Mouse (Mus musculus) heart, embryonic 11.5 days (tissue): ENCODE data around the gene Slc9a6. TPM values are rescaled to one million over a fixed set of nuclear protein-coding genes. Genes with fewer than 3 reads are reported as not detected.

Experiments used
- ATAC-seq: fragments of 200-750 bp; cut with Nextera tagmentation; replicated peaks from 2 replicates; pipeline ENCODE4 v1.8.0; 2017; ENCODE audit warnings: moderate library complexity; ENCODE audit not compliant: insufficient number of reproducible peaks, low FRiP score, low TSS enrichment
- H3K27ac ChIP-seq: fragments of 300-500 bp; sonication (generic); 2 replicates; pipeline ENCODE4 v1.5.1; 2014; ENCODE audit warnings: mild to moderate bottlenecking, low read depth, low read length
- H3K27me3 ChIP-seq: fragments of 300-500 bp; sonication (generic); 2 replicates; pipeline ENCODE4 v1.6.1; 2014; ENCODE audit warnings: mild to moderate bottlenecking, low read length, mixed read lengths; ENCODE audit not compliant: control insufficient read depth, insufficient read depth
- H3K36me3 ChIP-seq: fragments of 300-500 bp; sonication (generic); 2 replicates; pipeline ENCODE4 v1.6.1; 2014; ENCODE audit warnings: mild to moderate bottlenecking, low read length, moderate library complexity, mixed read lengths; ENCODE audit not compliant: control insufficient read depth, insufficient read depth
- H3K4me1 ChIP-seq: fragments of 300-500 bp; sonication (generic); 2 replicates; pipeline ENCODE4 v1.6.1; 2014; ENCODE audit warnings: low read length; ENCODE audit not compliant: control insufficient read depth, insufficient read depth
- H3K4me2 ChIP-seq: fragments of 300-500 bp; sonication (generic); 2 replicates; pipeline ENCODE4 v1.6.1; 2014; ENCODE audit warnings: mild to moderate bottlenecking, moderate library complexity
- H3K4me3 ChIP-seq: fragments of 300-500 bp; sonication (generic); 2 replicates; pipeline ENCODE4 v1.5.1; 2014; ENCODE audit warnings: low read depth, low read length
- H3K9ac ChIP-seq: fragments of 300-500 bp; sonication (generic); 2 replicates; pipeline ENCODE4 v1.6.1; 2014; ENCODE audit warnings: mild to moderate bottlenecking, low read depth, low read length, moderate library complexity
- H3K9me3 ChIP-seq: fragments of 300-500 bp; sonication (generic); replicated peaks from 2 replicates; pipeline ENCODE4 v1.6.1; 2016; ENCODE audit warnings: low read length; ENCODE audit not compliant: control insufficient read depth
- WGBS: fragments of 180-500 bp; shearing (Covaris S2); extraction: QIAGEN DNeasy Blood & Tissue Kit; methylation state at CpG from one replicate; pipeline ENCODE4 v1.1.7; 2014; ENCODE audit not compliant: insufficient replicate concordance; 5-methylcytosine and 5-hydroxymethylcytosine counted together
- polyA plus RNA-seq: library from polyadenylated mRNA; unstranded; fragments of >200 nt; fragmentation: Nextera tagmentation; extraction: Ambion mirVana; gene quantifications from 2 replicates; pipeline ENCODE4 v1.2.1, GENCODE M21; 2014

Slc9a6 gene
- polyA plus RNA-seq, 1 experiment from 2014 or later: 4.7 TPM

DNA sequence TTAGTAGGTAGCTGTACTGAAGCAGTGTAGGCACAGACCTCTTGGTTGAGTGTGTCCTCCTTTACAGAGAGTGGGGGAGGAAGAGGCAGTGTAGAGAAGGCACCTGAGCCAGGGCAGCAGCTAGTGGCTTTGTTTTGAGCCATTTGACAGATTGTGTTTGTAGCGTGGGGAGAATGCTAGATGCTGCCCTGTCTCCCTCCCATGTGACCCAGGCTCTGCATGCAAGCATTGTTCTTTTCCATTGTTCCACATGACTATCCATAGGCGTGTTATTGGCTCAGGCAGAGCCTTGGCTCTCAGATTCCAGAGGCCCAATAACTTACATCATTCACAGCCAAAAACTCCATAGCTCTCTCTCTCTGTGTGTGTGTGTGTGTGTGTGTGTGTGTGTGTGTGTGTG is 49.7 kb downstream of the Slc9a6 start:
- ATAC-seq: no peak
- H3K4me2 ChIP-seq: no peak overlapping the region
- 63% methylated on average over 2 of the region's 2 CpGs for WGBS

DNA sequence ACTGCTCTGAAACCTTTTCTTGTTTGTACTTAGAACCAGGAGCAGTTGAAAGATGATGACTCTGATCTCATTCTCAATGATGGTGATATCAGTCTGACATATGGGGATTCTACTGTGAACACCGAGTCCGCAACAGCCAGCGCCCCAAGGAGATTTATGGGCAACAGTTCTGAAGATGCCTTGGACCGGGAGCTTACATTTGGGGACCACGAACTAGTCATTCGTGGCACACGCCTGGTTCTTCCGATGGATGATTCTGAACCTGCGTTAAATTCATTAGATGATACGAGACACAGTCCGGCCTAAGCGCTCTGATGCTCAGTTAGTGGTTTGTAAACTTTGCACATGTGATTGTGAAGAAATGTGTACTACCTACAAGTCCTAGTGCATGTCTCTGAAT is 51.6 kb downstream of the Slc9a6 start:
- no peak for ATAC-seq
- Histone ChIP-seq H3K27me3 (no peaks in the 10 kb centered on the region), H3K36me3 (no peaks in the 10 kb centered on the region), H3K27ac (no peak overlapping the region), H3K4me2 (no peak overlapping the region), H3K9ac (no peak overlapping the region), H3K4me3 (no peak overlapping the region), H3K9me3 (no peaks in the 10 kb centered on the region), H3K4me1 (no peaks in the 10 kb centered on the region; the same call in 1 of the 2 replicates)
- 89% methylated on average over 12 of the region's 12 CpGs for WGBS

More for the DNA sequence above, 49.7 kb downstream of the Slc9a6 start:
- Histone ChIP-seq H3K4me3 (no peak overlapping the region), H3K27me3 (no peaks in the 10 kb centered on the region), H3K36me3 (no peaks in the 10 kb centered on the region), H3K9ac (no peak overlapping the region), H3K4me1 (no peaks in the 10 kb centered on the region), H3K9me3 (no peaks in the 10 kb centered on the region), H3K27ac (no peak overlapping the region)

DNA sequence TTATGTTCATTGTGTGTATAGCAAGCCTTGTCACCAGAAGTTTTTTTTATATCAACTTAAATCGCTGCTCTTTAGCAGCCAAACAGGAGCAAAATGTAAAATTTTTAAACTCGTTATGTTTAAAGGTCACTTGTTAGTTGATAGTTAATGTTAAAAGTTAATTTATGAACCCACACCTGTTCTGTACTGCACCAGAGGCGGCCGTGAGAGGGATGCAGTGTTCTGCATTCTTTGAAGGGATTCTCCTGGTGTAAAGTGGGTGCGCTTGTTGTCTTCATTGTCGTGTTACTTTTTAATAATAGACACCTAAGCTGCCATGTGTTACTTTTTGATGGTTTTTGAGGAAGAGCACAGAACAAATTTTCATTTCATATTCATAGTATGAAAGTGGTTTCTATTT is 52.8 kb downstream of the Slc9a6 start:
- Histone ChIP-seq H3K36me3 (no peaks in the 10 kb centered on the region), H3K4me1 (peaks cover 4% of the 10 kb centered on the region; the same call in 1 of the 2 replicates), H3K4me2 (no peak overlapping the region), H3K4me3 (no peak overlapping the region), H3K9me3 (no peaks in the 10 kb centered on the region), H3K27me3 (no peaks in the 10 kb centered on the region), H3K27ac (no peak overlapping the region), H3K9ac (no peak overlapping the region)
- 85% methylated on average over 6 of the region's 6 CpGs for WGBS
- no peak for ATAC-seq

DNA sequence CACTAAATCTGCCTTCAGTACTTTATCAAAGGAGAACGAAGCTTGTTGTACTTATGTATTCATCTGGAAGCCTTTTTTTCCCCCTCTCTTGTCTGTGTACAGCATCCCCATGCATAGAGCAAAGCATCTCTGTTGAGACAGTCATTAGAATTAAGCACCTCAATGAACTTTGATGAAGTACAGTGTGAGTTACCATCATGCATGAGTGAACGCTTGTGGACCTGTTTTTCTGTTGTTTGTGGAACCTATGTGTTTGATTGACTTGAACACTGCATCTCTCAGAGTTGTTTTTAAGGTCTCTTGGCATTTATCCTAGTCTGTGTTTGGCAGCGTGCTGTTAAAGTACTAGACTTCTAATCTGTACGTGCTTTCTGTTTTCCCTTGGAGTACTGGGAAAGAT is 53.8 kb downstream of the Slc9a6 start:
- 78% methylated on average over 4 of the region's 4 CpGs for WGBS
- Histone ChIP-seq H3K4me3 (no peak overlapping the region), H3K9me3 (no peaks in the 10 kb centered on the region), H3K36me3 (no peaks in the 10 kb centered on the region), H3K4me2 (no peak overlapping the region), H3K4me1 (peaks cover 4% of the 10 kb centered on the region; the same call in 1 of the 2 replicates), H3K27ac (no peak overlapping the region), H3K9ac (no peak overlapping the region), H3K27me3 (no peaks in the 10 kb centered on the region)
- ATAC-seq: no peak

DNA sequence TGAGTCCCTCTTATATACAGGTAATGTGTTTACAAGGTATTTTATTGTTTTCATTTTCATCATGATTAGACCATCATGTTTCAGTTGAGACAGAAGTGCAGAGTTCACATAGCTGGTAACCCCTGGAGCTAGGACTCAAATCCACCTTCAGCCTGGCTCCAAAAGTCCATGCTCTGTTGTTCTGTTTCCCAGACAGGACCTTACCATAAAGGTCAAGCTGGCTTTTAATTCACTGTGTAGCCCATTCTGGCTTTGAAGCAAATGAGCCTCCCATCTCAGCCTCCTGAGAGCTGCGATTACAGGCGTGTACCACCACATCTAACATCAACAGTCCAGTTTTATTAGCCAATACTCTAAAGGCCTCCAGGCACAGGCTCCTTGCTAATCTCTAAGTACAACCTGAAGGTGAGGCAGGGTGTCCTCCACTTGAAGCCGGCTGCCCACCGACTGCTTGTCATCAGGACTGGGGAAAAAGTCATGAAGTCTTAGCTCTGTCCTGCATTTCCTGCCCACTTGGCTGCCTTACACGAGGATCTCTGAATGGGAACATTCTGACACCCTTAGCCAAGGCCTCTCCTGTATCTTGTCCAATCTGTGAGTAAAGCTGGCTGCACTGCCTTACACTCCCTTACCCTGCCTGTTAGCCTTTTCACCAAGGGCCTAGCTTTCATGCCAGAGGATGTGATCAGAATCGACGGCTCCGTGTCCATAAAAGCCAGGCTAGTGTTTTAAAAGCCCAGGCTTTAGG is 55.8 kb downstream of the Slc9a6 start:
- no peak for ATAC-seq
- peak overlapping the region; percentile 18 for H3K27ac ChIP-seq
- H3K36me3 ChIP-seq: no peaks in the 10 kb centered on the region
- 62% methylated on average over 8 of the region's 8 CpGs for WGBS
- no peak overlapping the region for H3K4me2 ChIP-seq
- H3K4me3 ChIP-seq: no peak overlapping the region
- H3K9me3 ChIP-seq: no peaks in the 10 kb centered on the region
- H3K4me1 ChIP-seq: peaks cover 4% of the 10 kb centered on the region; the same call in 1 of the 2 replicates
- no peak overlapping the region for H3K9ac ChIP-seq
- H3K27me3 ChIP-seq: no peaks in the 10 kb centered on the region

DNA sequence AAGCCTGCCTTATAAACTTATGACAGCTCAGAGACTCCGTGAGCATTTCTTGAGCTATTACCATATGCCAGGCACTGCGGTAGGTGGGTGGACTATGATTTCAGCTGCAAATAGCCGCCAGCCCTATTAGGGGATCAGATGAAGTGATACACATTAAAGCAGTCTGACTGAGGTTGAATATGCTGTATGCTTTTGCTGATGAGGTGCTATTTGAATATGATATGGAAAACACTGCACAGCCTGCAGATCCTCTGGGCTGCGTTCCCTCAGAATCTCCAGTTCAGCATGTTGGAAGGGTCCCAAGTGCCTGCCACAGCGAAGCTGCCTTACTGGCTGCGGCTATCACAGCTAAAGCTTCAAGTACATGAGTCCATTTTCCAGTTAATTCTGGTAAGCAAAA is 57.7 kb downstream of the Slc9a6 start:
- Histone ChIP-seq H3K27ac (no peak overlapping the region), H3K27me3 (no peaks in the 10 kb centered on the region), H3K9me3 (no peaks in the 10 kb centered on the region), H3K36me3 (no peaks in the 10 kb centered on the region), H3K4me3 (no peak overlapping the region), H3K4me2 (no peak overlapping the region), H3K4me1 (peaks cover 4% of the 10 kb centered on the region; the same call in 1 of the 2 replicates), H3K9ac (no peak overlapping the region)
- ATAC-seq: no peak
- 73% methylated on average over 6 of the region's 6 CpGs for WGBS

DNA sequence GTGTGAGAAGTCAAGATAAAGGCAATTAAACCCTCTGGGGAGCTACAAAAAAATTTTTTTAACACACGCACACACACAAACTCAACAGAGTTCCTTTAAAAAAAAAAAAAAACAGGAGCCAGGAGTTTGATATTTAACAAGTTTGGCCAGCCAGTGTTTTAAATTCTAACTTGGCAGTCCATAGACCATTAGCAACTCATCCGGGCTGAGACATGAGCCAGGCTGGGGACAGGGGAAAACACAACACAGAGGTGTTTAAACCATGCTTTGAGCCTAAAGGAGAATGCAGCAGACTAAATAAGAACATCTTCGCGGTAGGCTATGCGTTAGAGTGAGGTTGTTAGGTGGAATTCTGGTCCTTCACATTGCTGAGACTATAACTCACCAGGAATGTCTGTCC is 58.5 kb downstream of the Slc9a6 start:
- WGBS: 70% methylated on average over 5 of the region's 5 CpGs
- Histone ChIP-seq H3K4me3 (no peak overlapping the region), H3K9ac (no peak overlapping the region), H3K9me3 (no peaks in the 10 kb centered on the region), H3K4me1 (peaks cover 4% of the 10 kb centered on the region; the same call in 1 of the 2 replicates), H3K4me2 (no peak overlapping the region), H3K36me3 (no peaks in the 10 kb centered on the region), H3K27me3 (no peaks in the 10 kb centered on the region), H3K27ac (no peak overlapping the region)
- no peak for ATAC-seq

DNA sequence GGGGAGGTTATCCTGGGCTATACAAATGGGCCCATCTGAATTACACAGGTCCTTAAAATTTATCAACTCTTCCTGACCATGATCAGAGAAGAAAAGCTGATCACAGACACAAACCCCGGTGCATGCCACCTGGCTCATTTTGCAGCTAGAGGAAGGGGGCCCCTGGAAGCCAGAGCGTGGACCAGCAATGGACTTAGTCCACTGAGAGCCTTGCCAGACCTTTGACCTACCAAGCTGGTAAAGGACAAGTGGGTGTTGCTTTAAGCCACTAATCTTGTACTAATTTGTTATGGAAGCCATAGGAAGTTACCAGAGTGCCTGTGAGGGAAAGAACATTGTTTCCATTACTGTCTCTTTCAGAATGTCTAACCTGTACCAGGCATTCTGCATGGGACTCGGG is 58.9 kb downstream of the Slc9a6 start:
- Histone ChIP-seq H3K9ac (no peak overlapping the region), H3K27me3 (no peaks in the 10 kb centered on the region), H3K4me1 (peaks cover 4% of the 10 kb centered on the region; the same call in 1 of the 2 replicates), H3K4me3 (no peak overlapping the region), H3K36me3 (no peaks in the 10 kb centered on the region), H3K27ac (no peak overlapping the region), H3K9me3 (no peaks in the 10 kb centered on the region), H3K4me2 (no peak overlapping the region)
- ATAC-seq: no peak
- 75% methylated on average over 3 of the region's 3 CpGs for WGBS

DNA sequence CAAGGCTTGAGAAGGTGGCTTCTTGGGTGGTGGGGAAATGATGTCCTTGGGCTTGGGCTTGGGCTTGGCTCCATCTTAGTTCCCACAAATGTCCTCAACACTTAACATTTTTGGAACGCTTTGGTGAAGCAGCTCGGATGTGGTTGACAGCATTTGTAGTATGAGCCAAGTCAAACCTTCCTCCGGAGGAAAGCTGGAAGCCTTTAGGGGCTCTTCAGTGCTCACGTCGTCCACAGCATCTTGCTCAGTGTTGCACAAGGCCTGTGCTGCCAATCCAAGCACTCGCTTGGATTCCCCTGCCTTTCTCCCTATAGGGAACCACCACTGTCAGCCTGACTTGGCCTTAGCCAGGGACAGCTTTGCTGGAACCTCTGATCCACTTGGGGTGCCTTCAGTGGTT is 66.0 kb downstream of the Slc9a6 start:
- no peak overlapping the region for H3K27ac ChIP-seq
- 0 out of 2 replicates have a peak, but pooled peaks cover 3% of the 10 kb centered on the region for H3K4me1 ChIP-seq

More for the DNA sequence above, 66.0 kb downstream of the Slc9a6 start:
- no peaks in the 10 kb centered on the region for H3K27me3 ChIP-seq
- no peaks in the 10 kb centered on the region for H3K9me3 ChIP-seq
- no peak for ATAC-seq
- H3K9ac ChIP-seq: no peak overlapping the region
- H3K4me2 ChIP-seq: no peak overlapping the region
- no peak overlapping the region for H3K4me3 ChIP-seq
- no peaks in the 10 kb centered on the region for H3K36me3 ChIP-seq
- 74% methylated on average over 6 of the region's 6 CpGs for WGBS
